Mouse (Mus musculus): ENCODE results near the gene Nup93. TPM values are rescaled to one million over a fixed set of nuclear protein-coding genes. Genes with fewer than 3 reads are reported as not detected.

Gene Nup93
- total and polyA plus RNA-seq, 3 experiments = 5.4 to 17.5 (median 12.3) TPM

DNA sequence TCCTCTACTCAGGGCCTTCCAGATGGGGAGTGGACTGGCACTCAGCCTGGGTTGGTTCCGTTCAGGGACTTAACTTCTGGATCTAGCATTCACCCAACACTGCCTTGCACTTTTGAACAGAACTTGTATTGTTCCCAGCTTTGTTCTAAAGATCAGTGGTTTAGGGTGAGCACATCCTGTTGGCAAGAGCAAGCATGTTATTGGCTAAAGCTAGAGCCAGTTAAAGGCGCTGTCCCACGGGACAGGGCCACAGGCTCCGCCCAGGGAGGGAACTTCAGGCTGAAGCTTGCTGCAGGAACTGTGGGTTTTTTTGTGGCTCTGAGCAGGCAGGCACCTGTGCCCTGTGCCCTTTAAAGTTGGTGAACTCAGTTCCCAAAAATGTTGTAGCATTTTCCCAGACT is 148.9 kb downstream of the Nup93 start:
- DNase-seq = peak; percentile 83

DNA sequence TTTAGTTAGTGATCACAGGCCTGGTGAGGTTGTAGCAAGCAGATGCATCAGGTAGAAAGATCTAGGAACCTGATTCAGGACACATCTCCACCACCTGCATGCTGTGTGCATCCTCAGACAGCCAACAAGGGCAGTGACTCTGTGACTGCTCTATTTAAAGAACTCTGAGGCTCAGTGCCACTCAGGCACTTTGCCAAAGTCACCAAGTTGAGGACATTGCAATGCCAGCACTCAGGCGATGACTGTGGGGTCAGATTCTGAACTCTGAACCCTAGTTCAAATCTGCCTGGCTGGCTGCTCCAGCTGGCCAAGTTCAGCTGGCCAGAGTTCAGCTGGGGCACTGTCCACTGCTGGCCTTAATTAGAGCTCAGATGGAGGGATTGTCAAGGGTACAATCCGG is 149.5 kb downstream of the Nup93 start:
- peak; percentile 81 for DNase-seq

DNA sequence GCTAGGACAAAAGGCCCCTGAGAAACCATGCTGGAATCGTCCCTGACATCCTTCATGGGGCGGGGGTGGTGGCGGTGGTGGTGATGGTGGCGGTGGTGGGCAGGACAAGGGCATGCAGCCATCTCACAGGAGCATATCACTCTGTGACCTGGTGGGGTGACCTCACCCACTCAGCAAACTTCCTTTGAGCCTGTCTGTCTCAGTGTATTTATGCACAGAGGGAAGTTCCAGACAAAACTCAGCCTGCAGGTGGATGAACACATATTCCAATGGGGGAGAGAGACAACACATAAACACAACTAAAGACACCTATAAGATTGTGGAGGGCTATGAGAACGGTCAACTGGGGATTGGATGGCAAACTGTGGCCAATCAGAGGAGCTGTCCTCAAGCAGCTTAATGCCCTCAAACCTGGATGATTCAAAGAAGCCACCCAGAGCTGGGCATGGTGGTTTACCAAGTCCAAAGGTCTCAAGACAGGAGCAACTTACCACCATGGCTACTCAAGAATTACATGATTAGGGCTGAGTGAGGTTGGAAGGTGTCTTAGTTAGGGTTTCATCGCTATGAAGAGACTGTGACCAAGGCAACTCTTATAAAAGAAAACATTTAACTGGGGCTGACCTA is 150.4 kb downstream of the Nup93 start:
- DNase-seq = no peak

DNA sequence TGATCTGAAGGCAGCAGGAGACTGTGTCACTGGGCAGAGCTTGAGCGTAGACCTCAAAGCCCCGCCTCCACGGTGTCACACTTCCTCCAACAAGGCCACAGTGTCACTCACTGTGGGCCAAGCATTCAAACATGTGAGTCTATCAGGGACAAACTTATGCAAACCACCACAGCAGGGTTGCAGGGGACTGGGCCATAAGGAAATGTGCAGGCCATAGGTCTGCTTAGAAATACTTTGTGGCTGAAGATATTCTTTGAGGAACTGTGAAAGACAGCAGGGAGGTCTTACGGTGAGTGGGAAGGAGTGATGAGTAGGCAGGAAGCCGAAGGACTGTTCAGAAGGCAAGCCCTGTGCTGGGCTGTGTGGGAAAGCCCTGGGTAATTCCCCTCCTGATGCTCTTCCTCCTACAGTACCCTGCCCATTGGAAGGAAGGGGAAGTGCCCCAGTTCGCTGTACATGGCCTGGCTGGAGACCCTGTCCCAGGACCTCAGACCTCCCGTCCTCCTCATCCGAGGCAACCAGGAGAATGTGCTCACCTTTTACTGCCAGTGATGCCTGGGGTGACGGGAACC is 151.1 kb downstream of the Nup93 start:
- peak; percentile 70 for DNase-seq

Small RNAs within 50 kb of the gene (microRNA-seq; reads per million reads assigned to microRNA genes)
- gene Mir138-2 = 23.5 to 35.1 reads per million in 2 experiments

Other genes starting within 250 kb of the Nup93 start
- gene Amfr, start 201.7 kb upstream of the Nup93 start, total RNA-seq (2021) = 100 to 1,000 TPM; 234 to 239 TPM
- 290 and 363 TPM in 2 replicates for gene Amfr, start 201.7 kb upstream of the Nup93 start, polyA plus RNA-seq (2012; rRNA removed)
- gene Nudt21, start 177.5 kb upstream of the Nup93 start, total RNA-seq (2021) = 10 to 100 TPM; 34.7 to 36.9 TPM
- gene Nudt21, start 177.5 kb upstream of the Nup93 start, polyA plus RNA-seq (2012; rRNA removed) = 150 and 174 TPM in 2 replicates
- gene Ogfod1, start 177.4 kb upstream of the Nup93 start, total RNA-seq (2021) = 10 to 100 TPM; 20.1 to 22.3 TPM
- 2.4 TPM in 2 replicates for gene Ogfod1, start 177.4 kb upstream of the Nup93 start, polyA plus RNA-seq (2012; rRNA removed)
- 10 to 100 TPM; 17.1 to 18.1 TPM for gene Bbs2, start 115.6 kb upstream of the Nup93 start, total RNA-seq (2021)
- 26.5 and 31.0 TPM in 2 replicates for gene Bbs2, start 115.6 kb upstream of the Nup93 start, polyA plus RNA-seq (2012; rRNA removed)
- gene Mt4, start 77.4 kb upstream of the Nup93 start, total RNA-seq (2021) = not detected
- gene Mt4, start 77.4 kb upstream of the Nup93 start, polyA plus RNA-seq (2012; rRNA removed) = not detected in 2 replicates
- gene Mt3, start 62.0 kb upstream of the Nup93 start, total RNA-seq (2021) = 1 to 10 TPM; 4.1 to 4.7 TPM
- gene Mt3, start 62.0 kb upstream of the Nup93 start, polyA plus RNA-seq (2012; rRNA removed) = 1.0 and 1.9 TPM in 2 replicates
- gene Mt2, start 41.9 kb upstream of the Nup93 start, total RNA-seq (2021) = 100 to 1,000 TPM; 158 to 202 TPM
- gene Mt2, start 41.9 kb upstream of the Nup93 start, polyA plus RNA-seq (2012; rRNA removed) = 19.3 and 19.6 TPM in 2 replicates
- gene Mt1, start 35.5 kb upstream of the Nup93 start, total RNA-seq (2021) = 100 to 1,000 TPM; 282 to 394 TPM
- 895 and 922 TPM in 2 replicates for gene Mt1, start 35.5 kb upstream of the Nup93 start, polyA plus RNA-seq (2012; rRNA removed)
- under 1 TPM in 1 of 2 experiments, not detected in 1; 0.12 TPM for gene Slc12a3, start 114.6 kb downstream of the Nup93 start, total RNA-seq (2021)
- gene Slc12a3, start 114.6 kb downstream of the Nup93 start, polyA plus RNA-seq (2012; rRNA removed) = 0.10 TPM in 1 of 2 replicates, not detected in the other
- gene Herpud1, start 171.9 kb downstream of the Nup93 start, total RNA-seq (2021) = 100 to 1,000 TPM in 1 of 2 experiments, 10 to 100 TPM in 1; 99.0 to 141 TPM
- gene Herpud1, start 171.9 kb downstream of the Nup93 start, polyA plus RNA-seq (2012; rRNA removed) = 188 and 195 TPM in 2 replicates
- gene Nlrc5, start 219.8 kb downstream of the Nup93 start, total RNA-seq (2021) = 1 to 10 TPM; 5.2 to 7.9 TPM
- gene Nlrc5, start 219.8 kb downstream of the Nup93 start, polyA plus RNA-seq (2012; rRNA removed) = 6.2 and 7.5 TPM in 2 replicates